Mouse (Mus musculus): ENCODE measurements at regions not wholly inside any gene's neighbourhood (a gene's known extent, or its start where the extent isn't known, plus 50 kb on each side); places are given as distances from the start of the nearest gene placed in this dataset.

- peak; percentile 12 to 25 for DNase-seq
Measured at GRCm38 (mm10) chr7:111337053-111337452, 254.2 kb upstream of the Eif4g2 start.

GRCm38 (mm10) chr7:111322901-111323300 lies 240.1 kb upstream of the Eif4g2 start:
- no peak for DNase-seq

- no peak for DNase-seq
Measured at GRCm38 (mm10) chr7:111319917-111320316, 237.1 kb upstream of the Eif4g2 start.

GRCm38 (mm10) chr7:111316479-111316990 lies 233.7 kb upstream of the Eif4g2 start:
- no peak for DNase-seq

DNA sequence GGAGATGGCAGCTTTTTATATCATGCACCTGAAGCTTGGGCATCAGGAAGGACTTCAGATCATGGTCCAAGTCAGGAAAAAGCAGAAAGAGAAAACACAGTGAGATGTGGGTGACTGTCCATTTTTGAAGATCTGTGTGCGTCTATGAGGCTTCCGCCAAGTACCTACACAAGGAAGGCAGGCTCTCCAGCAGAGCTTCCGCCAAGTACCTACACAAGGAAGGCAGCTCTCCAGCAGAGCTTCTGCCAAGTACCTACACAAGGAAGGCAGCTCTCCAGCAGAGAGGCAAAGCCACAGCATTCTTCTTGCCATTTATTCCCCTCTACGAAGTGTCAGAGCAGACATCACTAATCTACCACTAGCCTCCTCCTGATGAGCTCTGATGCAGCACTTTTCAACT lies 231.1 kb upstream of the Eif4g2 start:
- no peak for DNase-seq

- no peak for DNase-seq
Measured at GRCm38 (mm10) chr7:111305196-111305595, 222.4 kb upstream of the Eif4g2 start.

DNA sequence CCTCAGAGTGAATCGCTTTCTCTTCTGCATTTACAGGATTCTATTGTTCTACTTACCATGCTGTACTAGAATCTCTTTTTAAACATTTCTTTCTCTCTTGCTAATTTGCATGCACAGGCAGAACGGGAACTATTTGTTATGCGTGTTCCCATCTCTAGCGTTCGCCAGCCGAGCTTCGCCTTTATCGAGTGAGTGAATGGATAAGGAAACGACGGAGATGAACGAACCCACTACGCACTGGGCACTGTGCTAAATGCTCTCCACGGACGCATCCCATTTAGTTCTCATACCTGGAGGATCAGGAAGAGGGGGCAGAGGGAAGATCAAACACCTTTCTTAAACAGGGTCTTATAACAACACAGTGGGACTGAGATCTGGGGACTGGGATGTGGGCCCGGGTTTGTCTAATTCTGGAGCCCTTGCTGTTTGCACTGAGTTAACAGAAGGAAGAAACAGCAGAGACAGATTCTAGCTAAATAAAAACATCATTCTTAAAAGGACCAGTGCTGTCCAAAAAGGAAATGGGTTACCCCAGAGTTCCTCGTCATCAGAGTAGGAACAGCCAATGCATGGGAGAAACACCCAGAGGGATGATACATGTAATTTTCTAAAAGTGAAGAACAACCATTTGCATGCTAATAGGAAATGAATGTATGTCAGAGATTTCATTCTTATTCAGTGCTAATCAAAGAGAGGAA lies 219.1 kb upstream of the Eif4g2 start:
- DNase-seq, result no peak

GRCm38 (mm10) chr7:111297174-111297902 lies 214.5 kb upstream of the Eif4g2 start:
- DNase-seq, result no peak

- peak; percentile 47 to 66 for DNase-seq
Measured at GRCm38 (mm10) chr7:111283411-111283955, 200.7 kb upstream of the Eif4g2 start.

DNA sequence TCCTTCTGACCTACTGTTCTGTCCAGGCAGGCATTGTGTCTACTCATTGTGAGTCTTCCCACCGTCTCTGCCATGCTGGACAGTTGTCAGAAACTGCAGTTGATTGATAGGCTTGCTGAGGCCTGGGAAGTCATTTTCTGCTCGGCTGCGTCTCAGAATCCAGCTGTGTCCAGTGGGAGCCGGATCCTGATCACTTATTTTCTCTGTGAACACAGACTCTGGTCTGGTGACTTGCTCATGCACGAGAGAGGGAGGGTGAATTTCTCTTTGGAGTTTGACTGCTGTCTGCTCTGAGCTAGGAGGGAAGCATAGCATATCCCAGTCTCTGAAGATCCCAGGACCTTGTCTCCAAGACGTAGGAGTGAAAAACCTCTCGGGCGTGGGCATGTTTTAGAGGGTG lies 199.5 kb upstream of the Eif4g2 start:
- no peak for DNase-seq

DNA sequence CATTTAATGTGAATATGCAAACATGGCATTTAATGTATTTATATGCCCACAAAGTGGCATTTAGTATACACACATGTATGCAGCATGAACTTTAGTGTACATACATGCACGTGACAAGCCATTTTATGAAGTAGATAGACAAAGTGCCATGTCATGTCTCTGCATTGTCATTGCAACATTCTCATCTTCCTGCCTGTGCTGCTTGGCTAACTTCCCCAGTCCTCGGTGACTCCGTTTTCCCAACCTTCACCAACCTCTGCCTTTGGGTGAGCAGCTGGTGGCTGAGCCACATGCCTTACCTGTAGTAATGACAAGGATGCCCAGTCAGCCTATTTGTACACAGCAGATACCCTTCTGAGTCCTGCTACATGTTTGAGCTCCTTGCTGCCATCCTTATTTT lies 194.9 kb upstream of the Eif4g2 start:
- DNase-seq, result no peak

- DNase-seq, result no peak
Measured at GRCm38 (mm10) chr7:111273839-111274238, 191.0 kb upstream of the Eif4g2 start.

- no peak for DNase-seq
Measured at GRCm38 (mm10) chr7:111270874-111271273, 188.0 kb upstream of the Eif4g2 start.

GRCm38 (mm10) chr7:111268197-111268596 lies 185.4 kb upstream of the Eif4g2 start:
- no peak for DNase-seq

DNA sequence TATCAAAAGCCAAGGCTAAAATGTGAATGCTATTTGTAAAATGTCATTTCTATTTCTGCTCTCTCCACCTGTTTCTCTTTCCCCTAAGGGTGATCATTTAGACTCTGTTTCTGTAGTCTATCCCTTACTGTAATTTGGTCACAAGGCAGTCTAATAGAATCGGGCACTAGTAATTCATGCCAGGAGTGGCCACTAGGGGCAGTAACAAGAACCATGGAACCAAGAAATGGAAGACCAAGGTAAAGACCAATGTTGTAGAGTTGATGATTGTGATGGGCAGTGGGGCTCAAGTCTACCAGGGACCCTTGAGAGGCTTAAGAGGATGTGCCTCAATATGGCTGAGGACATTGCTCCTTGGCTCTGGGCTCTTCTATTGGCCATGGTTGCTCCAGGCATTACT lies 180.5 kb upstream of the Eif4g2 start:
- DNase-seq, result no peak

- DNase-seq, result peak; percentile 42 to 51
Measured at GRCm38 (mm10) chr7:111259630-111260574, 177.1 kb upstream of the Eif4g2 start.

GRCm38 (mm10) chr7:111257842-111258241 lies 175.0 kb upstream of the Eif4g2 start:
- no peak for DNase-seq

- no peak for DNase-seq
Measured at GRCm38 (mm10) chr7:111256199-111256598, 173.4 kb upstream of the Eif4g2 start.

DNA sequence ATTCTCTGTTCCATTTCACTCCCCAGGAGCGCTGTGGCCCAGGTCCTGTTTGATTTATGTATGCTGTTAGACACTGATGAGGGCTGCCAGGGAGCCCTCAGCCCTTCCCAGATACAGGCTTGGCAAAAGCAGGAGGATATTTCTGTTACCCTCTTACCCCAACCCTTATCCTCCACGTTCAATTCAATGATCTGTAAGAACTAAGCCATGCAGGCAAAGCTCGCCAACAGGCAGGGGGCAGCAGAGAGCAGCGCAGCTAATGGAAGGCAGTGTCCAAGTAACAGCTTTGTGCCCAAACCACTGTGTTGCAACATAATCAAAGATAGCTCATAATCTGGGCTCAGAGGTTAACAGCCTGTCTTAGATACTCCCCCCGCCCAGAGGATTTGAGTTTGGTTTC lies 166.8 kb upstream of the Eif4g2 start:
- DNase-seq, result peak; percentile 94

- DNase-seq, result peak; percentile 47 to 52
Measured at GRCm38 (mm10) chr7:111245488-111245887, 162.7 kb upstream of the Eif4g2 start.

GRCm38 (mm10) chr7:111245067-111245466 lies 162.2 kb upstream of the Eif4g2 start:
- DNase-seq, result peak; percentile 68 to 77

GRCm38 (mm10) chr7:111243831-111244230 lies 161.0 kb upstream of the Eif4g2 start:
- no peak for DNase-seq

Measured in adrenal gland, postnatal 36 days (tissue).